Mouse (Mus musculus): ENCODE data around the gene Cd52. TPM values are rescaled to one million over a fixed set of nuclear protein-coding genes. Genes with fewer than 3 reads are reported as not detected.

Gene Cd52
- total and polyA plus RNA-seq, 2 experiments from 2014 or later, result 9.3 TPM; not detected in 1

- no peak overlapping the region for H3K9ac ChIP-seq (replicated peaks; ENCODE audit: low read depth, low read length)
- DNase-seq (ENCODE audit: low spot score) (no peak), ATAC-seq (ENCODE audit: insufficient read depth, low read depth) (no peak)
- H3K36me3 ChIP-seq (replicated peaks; ENCODE audit: control insufficient read depth, insufficient read depth, low read length), result no peaks in the 10 kb centered on the region
- WGBS, result 68% methylated on average over 5 of the region's 5 CpGs
- H3K4me2 ChIP-seq (ENCODE audit: low read depth, low read length), result no peak overlapping the region
- H3K27ac ChIP-seq (ENCODE audit: low read depth), result peak overlapping the region; percentile 9; the same call in 1 of the 2 replicates
- H3K9me3 ChIP-seq (replicated peaks; ENCODE audit: control insufficient read depth, low read length), result no peaks in the 10 kb centered on the region
- no peak overlapping the region for H3K4me3 ChIP-seq (ENCODE audit: low read depth, low read length)
- TF ChIP-seq EP300 (IDR thresholded peaks at IDR 0.05; ENCODE audit: low read depth), result no peak
- TF ChIP-seq CTCF (IDR thresholded peaks at IDR 0.05; ENCODE audit: low read depth), result no peak
- 0 out of 2 replicates have a peak, but pooled peaks cover 2% of the 10 kb centered on the region for H3K4me1 ChIP-seq (ENCODE audit: control insufficient read depth, insufficient read depth)
- no peaks in the 10 kb centered on the region for H3K27me3 ChIP-seq (ENCODE audit: control insufficient read depth, insufficient read depth, low read length)
Measured at GRCm38 (mm10) chr4:134119042-134119441, 24.2 kb upstream of the Cd52 start.

DNA sequence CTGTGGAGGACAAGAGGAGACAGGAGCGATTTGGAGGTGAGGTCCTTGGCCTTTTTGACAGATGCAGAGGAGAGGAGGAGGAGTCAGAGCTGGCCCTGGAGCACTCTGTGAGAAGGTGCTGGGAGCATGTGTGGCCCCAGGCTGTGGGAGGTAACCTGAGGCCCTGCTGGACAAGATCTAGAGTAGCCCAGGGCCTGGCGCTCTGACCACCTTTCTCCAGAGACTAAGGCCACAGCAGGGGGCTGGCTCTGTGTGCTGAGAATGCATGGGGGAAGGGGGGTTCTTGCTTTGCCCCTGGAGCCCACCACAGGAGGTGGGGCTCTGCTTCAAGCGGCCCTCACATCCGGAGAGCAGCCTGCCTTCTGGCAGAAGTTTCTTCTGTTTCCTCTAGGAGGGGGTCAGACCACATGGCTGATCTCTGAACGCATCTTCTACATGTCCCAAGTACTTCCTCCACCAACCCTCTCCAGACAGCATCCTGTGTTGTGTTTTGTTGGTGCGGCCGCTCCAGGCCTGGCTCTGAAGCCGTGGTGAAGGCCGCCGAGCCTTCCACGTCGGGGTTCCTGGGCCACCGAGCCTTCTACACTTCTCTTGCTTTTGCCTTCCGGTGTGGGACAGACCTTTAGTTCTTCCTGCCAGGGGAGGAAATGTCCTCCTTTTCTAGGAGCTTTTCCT is 23.4 kb upstream of the Cd52 start:
- Histone ChIP-seq H3K9ac (replicated peaks; ENCODE audit: low read depth, low read length) (no peak overlapping the region), H3K4me2 (ENCODE audit: low read depth, low read length) (no peak overlapping the region; the same call in 1 of the 2 replicates), H3K27me3 (ENCODE audit: control insufficient read depth, insufficient read depth, low read length) (no peaks in the 10 kb centered on the region), H3K4me3 (ENCODE audit: low read depth, low read length) (no peak overlapping the region), H3K36me3 (replicated peaks; ENCODE audit: control insufficient read depth, insufficient read depth, low read length) (no peaks in the 10 kb centered on the region), H3K9me3 (replicated peaks; ENCODE audit: control insufficient read depth, low read length) (no peaks in the 10 kb centered on the region), H3K27ac (ENCODE audit: low read depth) (peak overlapping the region; percentile 9; the same call in 1 of the 2 replicates), H3K4me1 (ENCODE audit: control insufficient read depth, insufficient read depth) (0 out of 2 replicates have a peak, but pooled peaks cover 2% of the 10 kb centered on the region)
- TF ChIP-seq EP300 (IDR thresholded peaks at IDR 0.05; ENCODE audit: low read depth) (no peak), CTCF (IDR thresholded peaks at IDR 0.05; ENCODE audit: low read depth) (no peak)
- ATAC-seq (ENCODE audit: insufficient read depth, low read depth) (no peak), DNase-seq (ENCODE audit: low spot score) (no peak)
- WGBS, result 61% methylated on average over 14 of the region's 14 CpGs

- Histone ChIP-seq H3K4me1 (ENCODE audit: control insufficient read depth, insufficient read depth) (0 out of 2 replicates have a peak, but pooled peaks cover 2% of the 10 kb centered on the region), H3K9ac (replicated peaks; ENCODE audit: low read depth, low read length) (no peak overlapping the region), H3K27ac (ENCODE audit: low read depth) (peak overlapping the region; percentile 60; the same call in 1 of the 2 replicates), H3K4me2 (ENCODE audit: low read depth, low read length) (no peak overlapping the region), H3K4me3 (ENCODE audit: low read depth, low read length) (no peak overlapping the region), H3K36me3 (replicated peaks; ENCODE audit: control insufficient read depth, insufficient read depth, low read length) (no peaks in the 10 kb centered on the region), H3K9me3 (replicated peaks; ENCODE audit: control insufficient read depth, low read length) (no peaks in the 10 kb centered on the region), H3K27me3 (ENCODE audit: control insufficient read depth, insufficient read depth, low read length) (no peaks in the 10 kb centered on the region)
- 50% methylated on average over 8 of the region's 8 CpGs for WGBS
- no peak for TF ChIP-seq CTCF (IDR thresholded peaks at IDR 0.05; ENCODE audit: low read depth)
- TF ChIP-seq EP300 (IDR thresholded peaks at IDR 0.05; ENCODE audit: low read depth), result no peak
- ATAC-seq (ENCODE audit: insufficient read depth, low read depth), result no peak
- DNase-seq (ENCODE audit: low spot score), result no peak
Measured at GRCm38 (mm10) chr4:134117012-134117411, 22.1 kb upstream of the Cd52 start.

DNA sequence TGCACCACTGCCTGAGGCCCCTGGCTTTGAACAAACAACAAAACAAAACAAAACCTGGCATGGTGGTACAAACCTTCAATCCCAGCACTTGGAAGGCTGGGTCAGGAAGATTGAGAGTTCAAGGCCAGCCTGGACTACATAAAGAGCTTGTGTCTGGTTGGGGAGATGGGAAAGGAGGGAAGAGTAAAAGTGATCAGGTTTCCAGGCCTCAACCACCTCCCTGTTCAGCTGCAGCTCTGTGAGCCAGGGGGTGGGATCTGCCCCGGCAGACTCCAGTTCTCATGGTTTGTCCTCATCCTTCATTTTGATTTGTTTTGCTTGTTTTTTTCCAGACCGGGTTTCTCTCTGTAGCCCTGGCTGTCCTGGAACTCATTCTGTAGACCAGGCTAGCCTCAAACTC is 21.6 kb upstream of the Cd52 start:
- DNase-seq (ENCODE audit: low spot score), result no peak
- no peak overlapping the region for H3K9ac ChIP-seq (replicated peaks; ENCODE audit: low read depth, low read length)
- H3K9me3 ChIP-seq (replicated peaks; ENCODE audit: control insufficient read depth, low read length), result no peaks in the 10 kb centered on the region
- H3K36me3 ChIP-seq (replicated peaks; ENCODE audit: control insufficient read depth, insufficient read depth, low read length), result no peaks in the 10 kb centered on the region
- 0 out of 2 replicates have a peak, but pooled peaks cover 2% of the 10 kb centered on the region for H3K4me1 ChIP-seq (ENCODE audit: control insufficient read depth, insufficient read depth)
- no peak overlapping the region for H3K4me3 ChIP-seq (ENCODE audit: low read depth, low read length)
- TF ChIP-seq EP300 (IDR thresholded peaks at IDR 0.05; ENCODE audit: low read depth), result no peak
- TF ChIP-seq CTCF (IDR thresholded peaks at IDR 0.05; ENCODE audit: low read depth), result no peak
- no peak overlapping the region for H3K4me2 ChIP-seq (ENCODE audit: low read depth, low read length)
- 74% methylated on average over 2 of the region's 2 CpGs for WGBS
- no peak for ATAC-seq (ENCODE audit: insufficient read depth, low read depth)
- peak overlapping the region; percentile 60; the same call in 1 of the 2 replicates for H3K27ac ChIP-seq (ENCODE audit: low read depth)
- no peaks in the 10 kb centered on the region for H3K27me3 ChIP-seq (ENCODE audit: control insufficient read depth, insufficient read depth, low read length)

- DNase-seq (ENCODE audit: low spot score), result no peak
- WGBS, result 83% methylated on average over 16 of the region's 16 CpGs
- no peak overlapping the region for H3K9ac ChIP-seq (replicated peaks; ENCODE audit: low read depth, low read length)
- no peaks in the 10 kb centered on the region for H3K27me3 ChIP-seq (ENCODE audit: control insufficient read depth, insufficient read depth, low read length)
- H3K9me3 ChIP-seq (replicated peaks; ENCODE audit: control insufficient read depth, low read length), result no peaks in the 10 kb centered on the region
- no peak overlapping the region for H3K4me2 ChIP-seq (ENCODE audit: low read depth, low read length)
- peak overlapping the region; percentile 60; the same call in 1 of the 2 replicates for H3K27ac ChIP-seq (ENCODE audit: low read depth)
- 0 out of 2 replicates have a peak, but pooled peaks cover 2% of the 10 kb centered on the region for H3K4me1 ChIP-seq (ENCODE audit: control insufficient read depth, insufficient read depth)
- H3K4me3 ChIP-seq (ENCODE audit: low read depth, low read length), result no peak overlapping the region
- TF ChIP-seq CTCF (IDR thresholded peaks at IDR 0.05; ENCODE audit: low read depth) (no peak), EP300 (IDR thresholded peaks at IDR 0.05; ENCODE audit: low read depth) (no peak)
- no peaks in the 10 kb centered on the region for H3K36me3 ChIP-seq (replicated peaks; ENCODE audit: control insufficient read depth, insufficient read depth, low read length)
- no peak for ATAC-seq (ENCODE audit: insufficient read depth, low read depth)
Measured at GRCm38 (mm10) chr4:134115215-134116144, 20.6 kb upstream of the Cd52 start.
